Mouse (Mus musculus): ENCODE measurements around the gene Basp1.

DNA sequence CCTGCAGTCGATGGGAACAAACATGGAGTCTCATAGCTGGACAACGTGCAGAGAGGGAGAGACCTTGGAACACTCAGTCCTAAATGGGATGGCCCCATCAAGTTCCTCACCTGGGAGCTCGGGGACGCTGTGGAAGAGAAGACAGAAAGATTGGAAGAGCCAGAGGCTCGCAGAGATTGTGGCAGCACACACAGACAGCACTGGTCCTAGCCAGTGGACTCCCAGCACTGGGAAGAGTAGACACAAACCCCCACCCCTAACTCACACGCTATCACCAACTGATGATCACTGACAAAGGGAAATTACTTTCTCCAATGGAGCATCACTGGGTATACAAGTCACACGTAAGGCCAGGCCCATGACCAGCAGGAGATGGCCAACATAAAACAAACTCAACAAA, 15.4 kb upstream of the Basp1 start:
- TF ChIP-seq USF1 (IDR thresholded peaks at IDR 0.05; ENCODE audit: low read depth, low read length) (no peak), EP300 (IDR thresholded peaks at IDR 0.05; ENCODE audit: low read length) (no peak), CTCF (conservative IDR thresholded peaks at IDR 0.05 in 1 of 2, IDR thresholded peaks at IDR 0.05 in 1 of 2; ENCODE audit: low read depth in 2 of 2, low read length in 2 of 2) (no peak), RCOR1 (conservative IDR thresholded peaks at IDR 0.05; ENCODE audit: low read depth, low read length) (no peak), NELFE (IDR thresholded peaks at IDR 0.05; ENCODE audit: low read depth, low read length) (no peak), ELF1 (IDR thresholded peaks at IDR 0.05; ENCODE audit: low read depth, low read length) (no peak), CHD1 (IDR thresholded peaks at IDR 0.05; ENCODE audit: low read depth, low read length) (no peak), POLR2A (IDR thresholded peaks at IDR 0.05; ENCODE audit: low read depth, low read length) (no peak), CHD2 (IDR thresholded peaks at IDR 0.05; ENCODE audit: low read length) (no peak), RAD21 (IDR thresholded peaks at IDR 0.05; ENCODE audit: low read depth, low read length) (no peak), JUND (conservative IDR thresholded peaks at IDR 0.05; ENCODE audit: low read depth, low read length) (no peak), KAT2A (IDR thresholded peaks at IDR 0.05; ENCODE audit: insufficient replicate concordance, low read length) (no peak), MEF2A (IDR thresholded peaks at IDR 0.05; ENCODE audit: borderline replicate concordance, low read depth, low read length) (no peak)

Data from CH12.LX (cell line).